Mouse (Mus musculus) myocyte (in vitro differentiated cells): ENCODE measurements at regions not wholly inside any gene's neighbourhood (a gene's known extent, or its start where the extent isn't known, plus 50 kb on each side); places are given as distances from the start of the nearest gene placed in this dataset.

Source experiments
- CEBPB ChIP-seq: IDR thresholded peaks from 2 replicates; pipeline ENCODE4 v1.6.1; 2011; ENCODE audit warnings: mild to moderate bottlenecking, moderate library complexity; ENCODE audit not compliant: poor library complexity, insufficient read depth, severe bottlenecking
- E2F4 ChIP-seq: IDR thresholded peaks from one replicate; pipeline ENCODE4 v1.6.1; 2011; ENCODE audit warnings: mild to moderate bottlenecking, control low read depth, moderate library complexity; ENCODE audit not compliant: insufficient read depth
- MAX ChIP-seq: IDR thresholded peaks from one replicate; pipeline ENCODE4 v1.6.1; 2011; ENCODE audit warnings: low read depth, mild to moderate bottlenecking, control low read depth
- MYOD1 ChIP-seq, 3 experiments: IDR thresholded peaks; one replicate each; pipeline ENCODE4 v1.6.1; 2011; ENCODE audit warnings: control low read depth in 2 of 3, low read depth in 2 of 3, mild to moderate bottlenecking in 2 of 3, moderate library complexity in 1 of 3; ENCODE audit not compliant: insufficient read length in 2 of 3, control insufficient read depth in 1 of 3
- MYOG ChIP-seq, 3 experiments: IDR thresholded peaks; one replicate each; pipeline ENCODE4 v1.6.1; 2011; ENCODE audit warnings: control low read depth in 2 of 3, low read depth in 2 of 3, mild to moderate bottlenecking in 2 of 3; ENCODE audit not compliant: insufficient read length in 2 of 3, control insufficient read depth in 1 of 3, insufficient read depth in 1 of 3
- POLR2A ChIP-seq: IDR thresholded peaks from one replicate; pipeline ENCODE4 v1.6.1; 2011; ENCODE audit warnings: low read depth, mild to moderate bottlenecking, control low read depth, moderate library complexity; ENCODE audit not compliant: insufficient read length
- POLR2AphosphoS2 ChIP-seq: IDR thresholded peaks from one replicate; pipeline ENCODE4 v1.6.1; 2011; ENCODE audit warnings: low read depth, control low read depth; ENCODE audit not compliant: insufficient read length
- SRF ChIP-seq: IDR thresholded peaks from one replicate; pipeline ENCODE4 v1.6.1; 2011; ENCODE audit warnings: low read depth; ENCODE audit not compliant: control insufficient read depth, insufficient read length
- TCF12 ChIP-seq: IDR thresholded peaks from one replicate; pipeline ENCODE4 v1.6.1; 2011; ENCODE audit warnings: mild to moderate bottlenecking, control low read depth; ENCODE audit not compliant: poor library complexity, insufficient read depth, severe bottlenecking
- TCF3 ChIP-seq: IDR thresholded peaks from one replicate; pipeline ENCODE4 v1.6.1; 2011; ENCODE audit warnings: low read depth, control low read depth; ENCODE audit not compliant: insufficient read length

DNA sequence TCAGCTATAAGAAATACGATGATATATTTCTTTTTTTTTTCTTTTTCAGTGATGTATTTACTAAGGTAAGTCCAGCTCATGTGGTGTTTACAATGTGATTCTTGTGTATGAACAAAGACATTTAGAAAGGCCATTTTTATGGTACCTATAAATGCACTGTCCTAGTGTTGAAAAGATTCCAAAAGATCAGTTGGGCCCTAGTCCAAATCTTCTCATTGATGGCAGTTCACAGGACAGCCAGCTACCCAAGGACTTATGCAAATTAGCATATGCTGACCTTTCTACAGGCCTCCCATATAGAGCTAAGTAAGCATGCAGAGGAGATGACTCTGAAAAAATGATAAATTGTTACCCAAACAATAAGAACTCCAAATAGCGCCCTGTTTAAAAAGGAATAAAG is 97.3 kb upstream of the Cd180 start:
- no peak for TF ChIP-seq MAX
- TF ChIP-seq TCF12, result no peak
- TF ChIP-seq POLR2A, result no peak
- TF ChIP-seq SRF, result no peak
- no peak for TF ChIP-seq CEBPB
- TF ChIP-seq MYOD1 (IDR thresholded peaks at IDR 0.05; ENCODE audit: control insufficient read depth in 1 of 3, insufficient read length in 2 of 3, low read depth in 2 of 3), result no peak
- TF ChIP-seq MYOG (IDR thresholded peaks at IDR 0.05; ENCODE audit: control insufficient read depth in 1 of 3, insufficient read depth in 1 of 3, insufficient read length in 2 of 3, low read depth in 2 of 3), result no peak
- no peak for TF ChIP-seq POLR2AphosphoS2
- no peak for TF ChIP-seq TCF3
- no peak for TF ChIP-seq E2F4
